10 mouse cellular contexts compared by ENCODE assay signal in the genomic region with DNA sequence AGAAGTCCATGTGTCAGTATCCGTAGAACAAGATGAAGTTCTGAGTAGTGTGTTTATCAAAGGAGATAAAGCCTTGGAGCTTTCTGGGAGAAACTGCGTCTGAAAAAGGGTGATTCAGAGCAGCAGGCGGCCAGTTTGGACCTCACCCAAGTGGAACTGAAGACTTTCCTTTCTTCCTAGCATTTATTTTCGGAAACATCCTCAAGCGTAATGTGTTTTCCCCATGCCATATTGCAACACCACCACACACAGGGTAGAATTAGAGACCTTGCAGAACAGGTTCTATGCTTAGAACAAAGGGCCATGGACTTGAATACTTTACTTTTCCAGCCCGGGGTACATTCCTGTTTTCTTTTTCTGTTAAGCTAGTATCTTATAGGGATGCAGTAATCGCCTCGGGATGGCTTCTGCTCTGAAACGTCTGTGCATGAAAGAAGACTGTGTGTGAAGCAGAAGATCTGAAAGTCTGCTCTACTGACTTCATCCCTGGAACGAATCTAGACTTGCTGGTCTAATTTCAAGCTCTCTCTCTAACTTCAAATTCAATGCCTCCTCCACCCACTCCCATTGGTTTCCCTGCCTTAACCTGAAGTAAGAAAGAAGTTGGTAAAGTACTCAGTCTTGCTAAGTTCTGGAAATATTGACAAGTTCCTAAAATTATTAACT. TPM values are rescaled to one million over a fixed set of nuclear protein-coding genes. Genes with fewer than 3 reads are reported as not detected.
A peak's percentile ranks its signal among the peaks of the same experiment; 100 is the strongest.
DNase-seq lines count a peak whose midpoint lies in the region; ATAC-seq lines count a peak whose summit lies in the region.
"Had no signal": no experiment of that assay in that cellular context is flagged by ENCODE, and none has a peak within 500 bp of the region (broad histone marks: within the 10 kb centered on the region; RNA-seq: fewer than 3 reads in every experiment).

No protein-coding gene starts in this region.

- no peaks in the 10 kb centered on the region for H3K4me1 ChIP-seq in midbrain, embryonic 16.5 days (ENCODE audit: control insufficient read depth, insufficient read depth, low read length)

- ATAC-seq in midbrain, embryonic 16.5 days: no peak

- H3K4me3 ChIP-seq in midbrain, embryonic 16.5 days (ENCODE audit: low read depth, low read length): no peak overlapping the region

- DNase-seq in left cerebral cortex, adult 18-20 months (ENCODE audit: low spot score in 2 of 2): peak; percentile 72 to 74
- no peak for DNase-seq in left cerebral cortex, adult 11 months (ENCODE audit: low spot score)
- DNase-seq in fibroblast of lung, adult 2 months (ENCODE audit: low read depth): peak; percentile 65
- peak; percentile 52 to 54 for DNase-seq in heart, postnatal 14 days
- peak; percentile 49 for DNase-seq in right cerebral cortex, postnatal 14 days
- DNase-seq in cerebellum, postnatal 4 days (ENCODE audit: low spot score in 2 of 2): no peak
- no peak for DNase-seq in cerebellum, adult 8-10 months

- 83% methylated on average over 10 of the region's 10 CpGs for WGBS in midbrain, embryonic 16.5 days

- H3K27me3 ChIP-seq in midbrain, embryonic 16.5 days (ENCODE audit: control insufficient read depth, insufficient read depth, low read depth, low read length): no peaks in the 10 kb centered on the region

- H3K4me2 ChIP-seq in midbrain, embryonic 16.5 days (ENCODE audit: low read length): no peak overlapping the region

- intact Hi-C loops in heart, postnatal 14 days (cut with DNase I): no loop called here

- H3K36me3 ChIP-seq in midbrain, embryonic 16.5 days (ENCODE audit: control insufficient read depth, insufficient read depth, low read length): no peaks in the 10 kb centered on the region

- H3K27ac ChIP-seq in midbrain, embryonic 16.5 days (ENCODE audit: low read length): no peak overlapping the region

- no peak overlapping the region for H3K9ac ChIP-seq in midbrain, embryonic 16.5 days (ENCODE audit: low read depth, low read length)

- no peaks in the 10 kb centered on the region for H3K9me3 ChIP-seq in midbrain, embryonic 16.5 days (replicated peaks; ENCODE audit: control insufficient read depth, low read length, poor library complexity, severe bottlenecking)

RNA-seq across cellular contexts. Expression of a gene that starts 11.0 kb away (rescaled TPM):
- under 1 TPM in 1 of 2 experiments, not detected in 1; 0.30 TPM for total RNA-seq in left cerebral cortex, adult 18-20 months (2021)
- not detected for total RNA-seq in heart, postnatal 14 days (2021)
- 0.17 and 0.40 TPM in 2 replicates for polyA plus RNA-seq in midbrain, embryonic 16.5 days (2015; fragmentation: Nextera tagmentation; extraction: Ambion mirVana)
- polyA plus RNA-seq: intestine, embryonic 14.5 days; small intestine, adult 2 months had no signal

Comparison
In these comparisons a context has a peak if more than half of its experiments do, and no peak if none do; other contexts are left out.
1. DNase-seq: peak in left cerebral cortex, adult 18-20 months (2 of 2), fibroblast of lung, adult 2 months (single experiment), heart, postnatal 14 days (2 of 2) and right cerebral cortex, postnatal 14 days (single experiment); none in left cerebral cortex, adult 11 months (single experiment), cerebellum, postnatal 4 days (0 of 2) and cerebellum, adult 8-10 months (single experiment).